Mouse (Mus musculus): ENCODE measurements around the gene Mansc1.

GRCm38 (mm10) chr6:134639900-134640299, 7.6 kb upstream of the Mansc1 start:
- TF ChIP-seq CTCF (IDR thresholded peaks at IDR 0.05; ENCODE audit: extremely low read depth, insufficient read depth, low read length) (no peak), POLR2A (IDR thresholded peaks at IDR 0.05; ENCODE audit: extremely low read depth, insufficient read depth, low read length) (no peak)
